Mouse (Mus musculus) gastrocnemius, adult 2 months (tissue): ENCODE results near the gene Nfyc. TPM values are rescaled to one million over a fixed set of nuclear protein-coding genes. Genes with fewer than 3 reads are reported as not detected.

ENCODE experiments used
- DNase-seq: peaks from one replicate; pipeline ENCODE4 v3.0.0; 2022
- H3K27ac ChIP-seq: fragments of 200-600 bp; 2 replicates; pipeline ENCODE4 v1.8.1; 2022; ENCODE audit warnings: mild to moderate bottlenecking
- H3K4me3 ChIP-seq: fragments of 200-600 bp; 2 replicates; pipeline ENCODE4 v1.8.1; 2022; ENCODE audit warnings: mild to moderate bottlenecking, moderate library complexity
- CTCF ChIP-seq: fragments of 200-600 bp; IDR thresholded peaks from 2 replicates; pipeline ENCODE4 v1.8.1; 2022; ENCODE audit warnings: antibody characterized with exemption, mild to moderate bottlenecking, moderate library complexity
- intact Hi-C: fragments of 180-260 bp; cut with DNase I; formaldehyde crosslinking; loops from one replicate; pipeline ENCODE4 v1.15.1; 2025
- microRNA-seq: library from miRNA; unstranded; fragments of <30 nt; microRNA quantifications from one replicate; pipeline ENCODE4 v1.2.0, GENCODE M21; 2021
- total RNA-seq, 2 experiments: library from RNA; stranded (reverse); gene quantifications; 2 replicates each; pipeline ENCODE4 v1.2.3; 2021

The Nfyc gene
- total RNA-seq, 2 experiments from 2014 or later: 45.2 to 47.9 TPM

- H3K27ac ChIP-seq: no peak overlapping the region
- no peak overlapping the region for H3K4me3 ChIP-seq
- no peak for TF ChIP-seq CTCF
- DNase-seq: no peak
- intact Hi-C loops: no loop called here
Measured at GRCm38 (mm10) chr4:120717591-120717990, 113.8 kb downstream of the Nfyc start.

GRCm38 (mm10) chr4:120716765-120717164, 114.6 kb downstream of the Nfyc start:
- DNase-seq: no peak

GRCm38 (mm10) chr4:120716141-120716571, 115.2 kb downstream of the Nfyc start:
- no peak for TF ChIP-seq CTCF
- peak overlapping the region; percentile 39 for H3K4me3 ChIP-seq

More at GRCm38 (mm10) chr4:120716765-120717164, 114.6 kb downstream of the Nfyc start:
- peak overlapping the region; percentile 39 for H3K4me3 ChIP-seq
- intact Hi-C loops: no loop called here
- H3K27ac ChIP-seq: no peak overlapping the region
- no peak for TF ChIP-seq CTCF

GRCm38 (mm10) chr4:120713856-120714497, 117.4 kb downstream of the Nfyc start:
- intact Hi-C loops: no loop called here
- Histone ChIP-seq H3K4me3 (no peak overlapping the region), H3K27ac (no peak overlapping the region)
- no peak for TF ChIP-seq CTCF
- peak; percentile 54 for DNase-seq

More at GRCm38 (mm10) chr4:120716141-120716571, 115.2 kb downstream of the Nfyc start:
- DNase-seq: peak; percentile 66
- intact Hi-C loops: no loop called here
- no peak overlapping the region for H3K27ac ChIP-seq

GRCm38 (mm10) chr4:120713021-120713420, 118.4 kb downstream of the Nfyc start:
- peak overlapping the region; percentile 13; the same call in 1 of the 2 replicates for H3K27ac ChIP-seq
- peak; percentile 72 for DNase-seq
- no peak overlapping the region for H3K4me3 ChIP-seq
- TF ChIP-seq CTCF: no peak
- intact Hi-C loops: no loop called here

GRCm38 (mm10) chr4:120712236-120712635, 119.1 kb downstream of the Nfyc start:
- no peak for TF ChIP-seq CTCF
- no peak overlapping the region for H3K27ac ChIP-seq
- intact Hi-C loops: no loop called here
- peak; percentile 59 for DNase-seq
- no peak overlapping the region for H3K4me3 ChIP-seq

Small RNA genes lying within 50 kb of the gene (microRNA-seq; reads per million reads assigned to microRNA genes)
- gene Gm23936 (not detected), gene Mir30c-1 (226 reads per million, percentile 58 among the genes with 10 or more reads in this experiment), gene Mir30e (not detected), gene Mir30f (not detected)

Other genes starting within 250 kb of the Nfyc start
- not detected for gene Gm8439, start 242.8 kb downstream of the Nfyc start, total RNA-seq
- gene Cited4, start 165.0 kb downstream of the Nfyc start, total RNA-seq: 10 to 100 TPM in 1 of 2 experiments, 1 to 10 TPM in 1; 9.9 to 16.3 TPM
- gene Kcnq4, start 83.0 kb downstream of the Nfyc start, total RNA-seq: 10 to 100 TPM; 13.4 to 14.5 TPM
- under 1 TPM in 1 of 2 experiments, not detected in 1; 0.03 TPM for gene Rims3, start 23.2 kb upstream of the Nfyc start, total RNA-seq
- gene Exo5, start 93.4 kb upstream of the Nfyc start, total RNA-seq: under 1 TPM; 0.74 to 0.78 TPM
- under 1 TPM; 0.20 to 0.42 TPM for gene Zfp69, start 120.1 kb upstream of the Nfyc start, total RNA-seq
- 10 to 100 TPM; 10.8 to 18.2 TPM for gene Smap2, start 185.7 kb upstream of the Nfyc start, total RNA-seq
- under 1 TPM in 1 of 2 experiments, not detected in 1; 0.20 TPM for gene Col9a2, start 207.8 kb upstream of the Nfyc start, total RNA-seq